Mouse (Mus musculus) midbrain, embryonic 14.5 days (tissue): Measurements from ENCODE around the gene Trak2. TPM values are rescaled to one million over a fixed set of nuclear protein-coding genes. Genes with fewer than 3 reads are reported as not detected.
"Not testable (repeated sequence)": the region's sequence is repeated elsewhere in the genome, so short reads cannot be mapped to it uniquely, and the experiment has no call there.

Source experiments
- ATAC-seq: fragments of 200-750 bp; cut with Nextera tagmentation; 2 replicates; pipeline ENCODE4 v1.8.0; 2017; ENCODE audit warnings: moderate number of reproducible peaks, moderate library complexity; ENCODE audit not compliant: low FRiP score, low TSS enrichment
- DNase-seq: peaks from one replicate; pipeline ENCODE4 v3.0.0-alpha.2; 2015
- H3K27ac ChIP-seq: fragments of 300-500 bp; sonication (generic); replicated peaks from 2 replicates; pipeline ENCODE4 v1.5.1; 2014; ENCODE audit warnings: mild to moderate bottlenecking, low read depth, low read length, moderate library complexity
- H3K27me3 ChIP-seq: fragments of 300-500 bp; sonication (generic); 2 replicates; pipeline ENCODE4 v1.6.1; 2014; ENCODE audit warnings: low read length, control low read depth, mixed read lengths; ENCODE audit not compliant: control insufficient read depth, insufficient read depth
- H3K36me3 ChIP-seq: fragments of 300-500 bp; sonication (generic); 2 replicates; pipeline ENCODE4 v1.6.1; 2014; ENCODE audit warnings: low read length, control low read depth; ENCODE audit not compliant: control insufficient read depth, insufficient read depth
- H3K4me1 ChIP-seq: fragments of 300-500 bp; sonication (generic); 2 replicates; pipeline ENCODE4 v1.6.1; 2014; ENCODE audit warnings: mild to moderate bottlenecking, antibody characterized with exemption, low read length, control low read depth; ENCODE audit not compliant: control insufficient read depth, insufficient read depth
- H3K4me2 ChIP-seq: fragments of 300-500 bp; sonication (generic); 2 replicates; pipeline ENCODE4 v1.6.1; 2014; ENCODE audit warnings: mild to moderate bottlenecking, low read length, moderate library complexity
- H3K4me3 ChIP-seq: fragments of 300-500 bp; sonication (generic); replicated peaks from 2 replicates; pipeline ENCODE4 v1.5.1; 2014; ENCODE audit warnings: low read depth, low read length
- H3K9ac ChIP-seq: fragments of 300-500 bp; sonication (generic); replicated peaks from 2 replicates; pipeline ENCODE4 v1.6.1; 2014; ENCODE audit warnings: mild to moderate bottlenecking, low read length, moderate library complexity
- H3K9me3 ChIP-seq: fragments of 300-500 bp; sonication (generic); 2 replicates; pipeline ENCODE4 v1.6.1; 2016; ENCODE audit warnings: low read length, control low read depth, mixed read lengths; ENCODE audit not compliant: control insufficient read depth
- WGBS: fragments of 180-500 bp; shearing (Covaris S2); extraction: QIAGEN DNeasy Blood & Tissue Kit; methylation state at CpG from one replicate; pipeline ENCODE4 v1.1.7; 2014; 5-methylcytosine and 5-hydroxymethylcytosine counted together
- polyA plus RNA-seq: library from polyadenylated mRNA; unstranded; fragments of >200 nt; fragmentation: Nextera tagmentation; extraction: Ambion mirVana; gene quantifications from 2 replicates; pipeline ENCODE4 v1.2.1, GENCODE M21; 2014

Gene Trak2
- polyA plus RNA-seq, 1 experiment from 2014 or later = 18.2 TPM

GRCm38 (mm10) chr1:58889826-58890546 lies 83.2 kb downstream of the Trak2 start:
- H3K9me3 ChIP-seq = no peaks in the 10 kb centered on the region
- WGBS = 84% methylated on average over 5 of the region's 5 CpGs
- no peak for ATAC-seq
- H3K4me1 ChIP-seq = no peaks in the 10 kb centered on the region
- no peak overlapping the region for H3K4me2 ChIP-seq
- no peak overlapping the region for H3K4me3 ChIP-seq
- no peak overlapping the region for H3K27ac ChIP-seq
- no peak overlapping the region for H3K9ac ChIP-seq
- H3K27me3 ChIP-seq = no peaks in the 10 kb centered on the region
- no peak for DNase-seq
- no peaks in the 10 kb centered on the region for H3K36me3 ChIP-seq

GRCm38 (mm10) chr1:58885646-58886045 lies 87.6 kb downstream of the Trak2 start:
- H3K4me2 ChIP-seq = no peak overlapping the region
- H3K4me3 ChIP-seq = no peak overlapping the region
- ATAC-seq (no peak), DNase-seq (no peak)
- H3K4me1 ChIP-seq = no peaks in the 10 kb centered on the region
- H3K27me3 ChIP-seq = no peaks in the 10 kb centered on the region
- H3K36me3 ChIP-seq = no peaks in the 10 kb centered on the region
- H3K27ac ChIP-seq = no peak overlapping the region
- no peaks in the 10 kb centered on the region for H3K9me3 ChIP-seq
- H3K9ac ChIP-seq = no peak overlapping the region
- 79% methylated on average over 4 of the region's 4 CpGs for WGBS

- 86% methylated on average over 9 of the region's 9 CpGs for WGBS
- H3K27ac ChIP-seq, H3K9ac ChIP-seq, H3K36me3 ChIP-seq, H3K4me2 ChIP-seq, H3K27me3 ChIP-seq, H3K9me3 ChIP-seq, H3K4me1 ChIP-seq, H3K4me3 ChIP-seq, ATAC-seq, DNase-seq: not testable (repeated sequence)
Measured at GRCm38 (mm10) chr1:58883279-58883678, 90.0 kb downstream of the Trak2 start.

- H3K36me3 ChIP-seq, H3K4me3 ChIP-seq, H3K4me2 ChIP-seq, H3K27ac ChIP-seq, DNase-seq, H3K9ac ChIP-seq, H3K4me1 ChIP-seq, H3K27me3 ChIP-seq, ATAC-seq, H3K9me3 ChIP-seq: not testable (repeated sequence)
- 85% methylated on average over 2 of the region's 2 CpGs for WGBS
Measured at GRCm38 (mm10) chr1:58879291-58879690, 93.9 kb downstream of the Trak2 start.

GRCm38 (mm10) chr1:58876500-58876899 lies 96.7 kb downstream of the Trak2 start:
- 92% methylated on average over 4 of the region's 4 CpGs for WGBS
- not testable (repeated sequence) for ATAC-seq, H3K27me3 ChIP-seq, DNase-seq, H3K4me3 ChIP-seq, H3K36me3 ChIP-seq, H3K9me3 ChIP-seq, H3K9ac ChIP-seq, H3K4me2 ChIP-seq, H3K27ac ChIP-seq, H3K4me1 ChIP-seq

GRCm38 (mm10) chr1:58860586-58860985 lies 112.6 kb downstream of the Trak2 start:
- not testable (repeated sequence) for H3K27ac ChIP-seq, H3K4me2 ChIP-seq, H3K4me1 ChIP-seq, H3K27me3 ChIP-seq, H3K4me3 ChIP-seq, DNase-seq, ATAC-seq, H3K9ac ChIP-seq, H3K36me3 ChIP-seq, H3K9me3 ChIP-seq
- WGBS = 88% methylated on average over 3 of the region's 3 CpGs

DNA sequence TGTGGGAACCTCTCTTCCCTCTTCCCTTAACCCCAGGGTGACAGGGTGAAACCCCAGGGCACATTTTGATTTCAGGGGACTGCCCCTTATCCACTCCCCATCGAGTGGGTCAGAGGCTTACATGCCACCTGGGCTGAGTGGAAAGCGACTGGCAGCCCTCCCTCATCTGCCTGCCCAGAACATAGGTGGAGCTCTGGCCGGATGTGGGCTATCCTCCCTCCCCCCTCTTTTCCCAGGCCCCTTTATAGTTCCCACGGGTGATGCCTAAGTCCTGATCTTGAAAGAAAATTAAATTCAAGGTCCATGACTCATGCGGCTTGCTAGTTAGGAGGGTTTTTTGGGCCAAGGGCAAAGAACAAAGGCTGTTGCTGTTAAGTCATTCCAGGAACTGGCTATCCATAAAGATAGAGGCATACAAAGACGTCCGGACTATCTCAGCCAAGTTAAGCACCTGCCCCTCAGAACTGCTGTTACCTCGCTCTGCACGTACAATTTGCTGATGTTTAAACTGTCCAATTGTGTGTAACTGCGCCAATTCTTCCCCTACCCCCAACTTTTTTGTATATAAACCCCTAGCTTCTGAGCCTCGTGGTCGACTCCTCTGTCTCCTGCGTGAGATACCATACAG lies 113.4 kb downstream of the Trak2 start:
- not testable (repeated sequence) for ATAC-seq, H3K36me3 ChIP-seq, H3K4me2 ChIP-seq, H3K27me3 ChIP-seq, H3K4me1 ChIP-seq, H3K9ac ChIP-seq, H3K9me3 ChIP-seq, DNase-seq, H3K27ac ChIP-seq, H3K4me3 ChIP-seq
- WGBS = 75% methylated on average over 13 of the region's 13 CpGs

- 68% methylated on average over 4 of the region's 4 CpGs for WGBS
- ATAC-seq = not testable (repeated sequence)
Measured at GRCm38 (mm10) chr1:58859131-58859530, 114.1 kb downstream of the Trak2 start.

DNA sequence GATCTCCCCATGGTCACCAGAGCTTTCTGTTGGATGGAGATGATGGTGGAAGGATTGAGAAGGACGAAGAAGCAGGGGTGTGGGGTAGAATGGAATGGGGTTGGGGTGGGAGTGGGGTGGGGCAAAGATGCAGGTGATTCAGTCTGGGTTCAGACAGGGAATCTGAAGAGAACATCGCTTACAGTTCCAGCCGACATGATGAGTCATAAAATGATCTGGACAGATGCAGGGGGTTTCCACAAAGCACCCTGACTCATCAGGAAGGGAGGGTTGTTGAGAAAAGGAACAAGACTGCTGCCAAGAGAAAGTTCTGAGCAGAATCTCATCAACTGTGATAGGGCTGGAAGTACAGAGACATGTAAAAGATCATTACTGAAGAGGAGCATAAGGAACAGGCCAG lies 116.4 kb downstream of the Trak2 start:
- H3K9me3 ChIP-seq, H3K27me3 ChIP-seq, DNase-seq, H3K4me3 ChIP-seq, H3K9ac ChIP-seq, H3K4me1 ChIP-seq, H3K27ac ChIP-seq, H3K4me2 ChIP-seq, ATAC-seq, H3K36me3 ChIP-seq: not testable (repeated sequence)
- 88% methylated on average over 3 of the region's 3 CpGs for WGBS

More at GRCm38 (mm10) chr1:58859131-58859530, 114.1 kb downstream of the Trak2 start:
- H3K9ac ChIP-seq, H3K4me1 ChIP-seq, H3K4me2 ChIP-seq, DNase-seq, H3K36me3 ChIP-seq, H3K9me3 ChIP-seq, H3K4me3 ChIP-seq, H3K27ac ChIP-seq, H3K27me3 ChIP-seq: not testable (repeated sequence)
